Mouse (Mus musculus) frontal cortex, adult 2 months (tissue): ENCODE measurements at regions not wholly inside any gene's neighbourhood (a gene's known extent, or its start where the extent isn't known, plus 50 kb on each side); places are given as distances from the start of the nearest gene placed in this dataset.
A peak's percentile ranks its signal among the peaks of the same experiment; 100 is the strongest.

Source experiments
- DNase-seq, 2 experiments: peaks; one replicate each; pipeline ENCODE4 v3.0.0; 2022; ENCODE audit warnings: low spot score in 1 of 2; ENCODE audit errors: extremely low spot score in 1 of 2

DNA sequence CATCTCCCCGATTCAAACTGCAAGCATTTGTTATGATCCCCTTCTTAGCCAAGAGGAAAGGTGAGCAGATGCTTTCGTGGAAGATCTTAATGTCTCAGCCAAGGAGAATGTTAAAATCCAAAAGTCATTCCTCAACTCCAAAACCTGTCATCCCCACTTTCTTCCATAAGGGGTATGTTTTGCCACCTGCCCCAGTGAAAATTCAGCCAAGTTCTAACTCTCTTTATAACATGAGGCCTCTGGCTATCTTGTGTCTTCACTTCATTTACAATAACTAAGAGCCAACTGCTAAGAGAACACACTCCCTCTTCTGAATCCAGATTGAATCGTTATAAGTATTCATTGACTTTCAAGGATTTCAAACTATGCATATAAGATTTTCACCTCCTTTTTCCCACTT lies 246.7 kb upstream of the Adam34 start:
- no peak for DNase-seq

DNA sequence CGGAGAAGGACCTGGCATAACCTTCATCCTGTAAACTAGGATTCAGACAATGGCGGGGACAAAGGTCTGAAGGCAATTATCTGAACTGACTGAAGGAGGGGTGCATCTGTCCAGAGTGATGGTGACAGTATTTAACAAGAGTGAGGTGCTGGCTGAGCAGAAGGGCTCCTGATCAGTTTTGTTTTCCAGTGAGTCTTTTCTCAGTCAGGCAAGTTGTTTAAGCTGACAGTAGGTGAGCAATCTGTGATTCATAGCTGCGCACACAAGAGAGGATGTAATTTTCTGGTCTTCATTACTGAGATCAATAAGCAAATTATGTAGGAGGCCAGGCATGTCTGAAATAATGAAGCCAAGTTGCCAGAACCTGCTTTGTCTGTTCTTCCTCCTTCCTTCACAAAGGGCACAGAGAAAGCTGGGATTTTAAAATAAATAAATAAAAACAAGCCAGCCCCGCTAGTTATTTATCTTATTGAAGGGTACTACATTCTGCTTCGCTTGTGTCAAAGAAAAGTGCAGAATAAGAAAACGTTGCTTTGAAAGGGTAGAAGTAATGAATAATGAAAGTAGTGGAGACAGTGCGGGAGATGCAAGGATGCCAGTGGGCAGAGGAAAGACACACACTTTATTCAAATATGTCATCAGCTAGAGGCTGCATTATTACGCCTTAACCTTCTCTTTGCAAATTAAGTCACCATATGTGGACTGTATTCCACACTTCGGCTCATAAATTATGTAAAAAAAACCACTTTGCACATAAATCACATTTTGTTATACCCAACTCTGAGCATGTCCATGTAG lies 239.6 kb upstream of the Adam34 start:
- DNase-seq, result peak in 1 of 2 experiments; percentile 6

DNA sequence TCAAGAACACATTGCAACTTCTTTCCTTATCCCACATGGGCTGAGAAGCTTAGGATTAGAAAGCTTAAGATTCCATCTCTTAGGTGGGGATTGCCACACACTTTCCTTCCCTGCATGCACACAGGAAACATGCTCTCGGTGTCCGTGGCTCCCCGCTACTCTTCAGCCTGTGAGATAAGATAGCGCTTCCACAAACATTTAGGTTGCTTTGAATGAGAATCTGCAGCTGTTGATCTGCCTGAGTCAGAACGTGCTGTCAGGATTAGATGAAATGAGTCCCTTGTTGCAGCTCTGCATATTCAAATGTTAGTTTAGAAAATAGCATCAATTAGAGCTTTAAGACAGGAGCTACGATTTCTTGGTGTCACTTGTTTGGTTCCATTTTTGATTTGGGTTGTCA lies 239.0 kb upstream of the Adam34 start:
- peak in 1 of 2 experiments; percentile 5 for DNase-seq

GRCm38 (mm10) chr8:43931727-43932126 lies 221.9 kb upstream of the Adam34 start:
- no peak for DNase-seq

DNA sequence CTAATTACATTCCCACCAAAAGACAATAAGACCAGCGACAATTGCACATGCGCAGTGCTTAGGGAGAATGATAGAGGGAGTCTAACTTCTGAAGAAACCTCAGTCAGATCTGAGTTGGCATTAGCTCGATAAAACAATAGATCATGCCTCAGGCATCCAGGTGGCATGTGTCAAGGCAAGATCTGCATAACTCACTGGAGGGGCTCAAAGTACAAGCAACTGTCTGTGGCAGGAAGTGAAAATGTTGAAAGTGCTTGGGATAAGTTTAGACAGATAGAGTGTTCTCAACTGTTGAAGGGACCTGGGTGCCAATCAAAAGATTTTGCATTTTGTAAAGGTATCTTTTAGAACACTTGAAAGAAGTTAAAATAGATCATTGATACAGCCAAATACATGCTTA lies 213.1 kb upstream of the Adam34 start:
- no peak for DNase-seq

DNA sequence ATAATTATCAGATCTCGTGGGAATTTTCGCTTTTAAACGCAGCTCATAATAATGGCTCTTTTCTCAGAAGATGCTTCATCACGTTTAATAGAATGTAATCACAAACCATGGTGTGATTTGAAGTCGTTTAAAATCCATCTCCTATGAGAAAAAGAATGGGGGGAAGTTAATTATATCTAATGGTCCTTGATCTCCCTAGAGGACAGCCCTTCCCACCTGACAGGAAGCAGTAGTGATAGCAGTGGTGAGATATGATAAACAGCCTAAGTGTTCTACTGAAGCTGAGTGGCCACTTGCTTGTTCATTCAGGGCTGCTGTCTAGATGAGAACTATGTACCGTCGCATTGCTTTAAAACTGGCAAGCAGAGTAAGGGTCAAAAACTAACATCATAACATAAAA lies 211.4 kb upstream of the Adam34 start:
- DNase-seq, result no peak

- DNase-seq, result no peak
These were observed 196.3 kb upstream of the Adam34 start for GRCm38 (mm10) chr8:43906119-43906518.

- no peak for DNase-seq
These were observed 185.3 kb upstream of the Adam34 start for GRCm38 (mm10) chr8:43895171-43895570.

DNA sequence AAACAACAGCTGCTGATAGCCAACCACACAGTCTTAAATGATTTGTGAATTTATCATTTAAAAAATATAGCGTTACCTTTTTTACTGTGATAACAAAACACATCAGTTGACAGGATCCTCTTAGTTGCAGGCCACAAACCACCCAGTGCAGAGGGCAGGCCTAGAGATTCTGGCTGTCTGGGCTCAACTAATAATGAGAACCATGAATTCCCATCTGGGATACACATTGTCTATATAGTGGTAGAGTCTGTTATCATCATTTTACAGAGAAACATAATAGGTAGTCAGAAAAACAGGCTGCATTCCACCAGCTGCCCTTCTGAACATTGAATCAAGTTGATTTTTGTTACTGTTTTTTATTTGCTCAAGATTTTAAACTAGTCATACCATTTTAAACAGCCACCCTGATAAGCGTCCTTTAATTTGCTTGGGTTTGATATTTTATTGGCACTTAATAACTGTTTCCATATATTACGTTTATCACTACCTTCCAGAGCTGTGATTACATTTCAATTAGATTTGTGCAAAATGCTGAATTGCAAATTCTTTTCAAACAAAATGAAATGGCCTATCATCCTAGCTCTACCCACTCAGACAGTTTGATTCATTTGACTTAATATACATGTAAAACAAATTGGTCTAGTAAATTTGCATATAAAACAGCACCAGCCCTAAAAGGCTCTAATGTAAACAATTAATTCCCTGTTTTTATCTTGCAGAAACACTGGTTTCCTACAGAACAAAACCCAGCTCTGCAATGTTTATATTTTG lies 144.2 kb upstream of the Adam34 start:
- DNase-seq, result no peak
